Mouse (Mus musculus) gastrocnemius, postnatal 4 days (tissue): ENCODE measurements around the gene Adad2. TPM values are rescaled to one million over a fixed set of nuclear protein-coding genes. Genes with fewer than 3 reads are reported as not detected.

ENCODE experiments used
- DNase-seq, 2 experiments: peaks; one replicate each; pipeline ENCODE4 v3.0.0; 2021 to 2022; ENCODE audit warnings: low spot score in 2 of 2, mixed read lengths in 2 of 2
- total RNA-seq, 2 experiments: library from RNA; stranded (reverse); gene quantifications; 2 replicates each; pipeline ENCODE4 v1.2.3; 2021

The Adad2 gene
- total RNA-seq, 2 experiments from 2014 or later: not detected

- DNase-seq: no peak
Observed at GRCm38 (mm10) chr8:119639798-119640197, 27.3 kb downstream of the Adad2 start.

- DNase-seq: no peak
Observed at GRCm38 (mm10) chr8:119641058-119641457, 28.5 kb downstream of the Adad2 start.

- no peak for DNase-seq
Observed at GRCm38 (mm10) chr8:119642960-119643359, 30.4 kb downstream of the Adad2 start.

- DNase-seq: no peak
Observed at GRCm38 (mm10) chr8:119644429-119644960, 31.9 kb downstream of the Adad2 start.

- no peak for DNase-seq
Observed at GRCm38 (mm10) chr8:119644981-119645597, 32.5 kb downstream of the Adad2 start.

- DNase-seq: no peak
Observed at GRCm38 (mm10) chr8:119646197-119646596, 33.6 kb downstream of the Adad2 start.

- DNase-seq: no peak
Observed at GRCm38 (mm10) chr8:119646846-119647245, 34.3 kb downstream of the Adad2 start.

- no peak for DNase-seq
Observed at GRCm38 (mm10) chr8:119651324-119651723, 38.8 kb downstream of the Adad2 start.

- no peak for DNase-seq
Observed at GRCm38 (mm10) chr8:119656709-119657464, 44.3 kb downstream of the Adad2 start.

- peak; percentile 57 to 72 for DNase-seq
Observed at GRCm38 (mm10) chr8:119661081-119661480, 48.5 kb downstream of the Adad2 start.

- no peak for DNase-seq
Observed at GRCm38 (mm10) chr8:119661892-119662291, 49.3 kb downstream of the Adad2 start.

GRCm38 (mm10) chr8:119663440-119663839, 50.9 kb downstream of the Adad2 start:
- DNase-seq: no peak

- peak; percentile 33 to 67 for DNase-seq
Observed at GRCm38 (mm10) chr8:119665270-119665669, 52.7 kb downstream of the Adad2 start.

Other genes starting within 250 kb of the Adad2 start
- 10 to 100 TPM; 66.5 to 68.1 TPM for gene Mlycd, start 217.9 kb upstream of the Adad2 start, total RNA-seq
- gene Osgin1, start 178.6 kb upstream of the Adad2 start, total RNA-seq: 1 to 10 TPM; 2.2 to 3.8 TPM
- under 1 TPM; 0.59 to 0.78 TPM for gene Necab2, start 166.0 kb upstream of the Adad2 start, total RNA-seq
- not detected for gene Slc38a8, start 111.0 kb upstream of the Adad2 start, total RNA-seq
- gene Mbtps1, start 54.0 kb upstream of the Adad2 start, total RNA-seq: 10 to 100 TPM; 81.4 to 84.9 TPM
- 10 to 100 TPM; 17.9 to 19.3 TPM for gene Hsdl1, start 37.6 kb upstream of the Adad2 start, total RNA-seq
- not detected for gene Dnaaf1, start 37.5 kb upstream of the Adad2 start, total RNA-seq
- 1 to 10 TPM; 5.8 to 6.1 TPM for gene Taf1c, start 7.5 kb upstream of the Adad2 start, total RNA-seq
- gene Kcng4, start 22.9 kb downstream of the Adad2 start, total RNA-seq: under 1 TPM; 0.17 to 0.29 TPM
- gene Wfdc1, start 53.6 kb downstream of the Adad2 start, total RNA-seq: 10 to 100 TPM; 56.9 to 59.7 TPM
- not detected for gene Atp2c2, start 87.3 kb downstream of the Adad2 start, total RNA-seq
- gene Tldc1, start 165.7 kb downstream of the Adad2 start, total RNA-seq: 1 to 10 TPM; 6.4 to 7.8 TPM
- gene Cotl1, start 227.8 kb downstream of the Adad2 start, total RNA-seq: 10 to 100 TPM; 68.5 to 82.9 TPM
- 1 to 10 TPM; 4.0 to 4.8 TPM for gene Klhl36, start 249.5 kb downstream of the Adad2 start, total RNA-seq